ENCODE assay signal across 8 mouse cellular contexts in the genomic region with DNA sequence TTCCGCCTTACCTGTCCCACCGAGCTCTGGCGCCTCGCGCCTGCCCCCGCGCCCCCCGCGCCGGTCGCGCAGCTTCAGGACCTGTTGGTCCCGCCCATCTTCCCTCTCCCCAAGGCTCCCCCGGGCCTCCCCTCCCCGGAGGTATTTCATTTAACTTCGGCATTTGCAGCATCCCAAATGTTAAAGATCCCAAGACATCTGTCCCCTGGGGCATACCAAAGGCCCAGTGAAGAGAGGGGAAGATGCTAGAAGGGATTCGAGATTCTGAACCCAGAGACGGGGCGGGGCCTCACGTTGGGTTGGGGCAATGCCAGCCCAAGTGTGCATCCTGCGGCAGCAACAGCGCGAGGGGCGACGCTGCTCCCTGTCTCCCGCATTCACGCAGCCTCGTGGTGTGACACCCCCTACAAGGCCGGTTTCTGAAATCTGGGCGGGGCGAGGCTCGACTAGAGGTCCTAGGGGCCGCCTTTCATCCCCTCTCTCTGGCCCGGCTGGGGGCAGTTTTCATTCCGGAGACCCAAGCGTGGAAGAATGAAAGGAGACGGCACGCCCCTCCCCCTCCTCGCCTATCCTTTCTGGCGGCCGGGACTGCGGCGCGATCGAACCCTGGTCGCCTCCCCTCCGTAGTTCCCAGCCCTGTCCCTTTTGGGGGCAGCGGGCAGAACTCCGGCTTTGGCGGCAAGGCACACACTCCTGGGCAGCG. TPM values are rescaled to one million over a fixed set of nuclear protein-coding genes. Genes with fewer than 3 reads are reported as not detected.
DNase-seq lines count a peak whose midpoint lies in the region; ATAC-seq lines count a peak whose summit lies in the region.

Inava (minus strand) TSS at position 373 of the 703 bp plus-strand sequence.

- peak within 1 kb of the TSS; percentile 97 for H3K27ac ChIP-seq in hindbrain, embryonic 10.5 days
- peak within 1 kb of the TSS; percentile 77 for H3K27ac ChIP-seq in stomach, embryonic 14.5 days (ENCODE audit: low read length)

- H3K4me2 ChIP-seq in stomach, embryonic 14.5 days (replicated peaks; ENCODE audit: low read depth, low read length): peak within 1 kb of the TSS; percentile 56

- H3K9me3 ChIP-seq in hindbrain, embryonic 10.5 days: no peaks in the 10 kb centered on the region
- no peaks in the 10 kb centered on the region for H3K9me3 ChIP-seq in stomach, embryonic 14.5 days (ENCODE audit: control insufficient read depth, low read depth, low read length)

- intact Hi-C loops in left cerebral cortex, postnatal 14 days (cut with DNase I): no loop called here

- DNase-seq in frontal cortex, postnatal 25 days (ENCODE audit: low spot score in 2 of 2): no peak
- peak; percentile 94 for DNase-seq in R1 (ENCODE audit: low read depth, low spot score)
- DNase-seq in embryo, embryonic 10.5 days (ENCODE audit: low spot score): peak; percentile 96
- DNase-seq in hindbrain, embryonic 10.5 days (ENCODE audit: low spot score): peak; percentile 94
- peak; percentile 36 to 41 for DNase-seq in left cerebral cortex, postnatal 14 days (ENCODE audit: low spot score in 2 of 2)
- peak; percentile 91 for DNase-seq in mesoderm, embryonic 11.5 days (ENCODE audit: low read depth, low spot score)

- H3K4me3 ChIP-seq in hindbrain, embryonic 10.5 days: peak within 1 kb of the TSS; percentile 79
- H3K4me3 ChIP-seq in stomach, embryonic 14.5 days (ENCODE audit: low read depth, low read length): peak within 1 kb of the TSS; percentile 61

- ATAC-seq in frontal cortex, adult (ENCODE audit: low TSS enrichment): peak; percentile 78
- ATAC-seq in stomach, embryonic 14.5 days (ENCODE audit: insufficient number of reproducible peaks, insufficient read depth, low FRiP score, low read depth): peak; percentile 59

- WGBS in hindbrain, embryonic 10.5 days: under 1% methylated on average over 51 of the region's 51 CpGs
- 2% methylated on average over 50 of the region's 51 CpGs for WGBS in stomach, embryonic 14.5 days

- no peaks in the 10 kb centered on the region for H3K36me3 ChIP-seq in hindbrain, embryonic 10.5 days
- no peaks in the 10 kb centered on the region for H3K36me3 ChIP-seq in stomach, embryonic 14.5 days (ENCODE audit: control insufficient read depth, insufficient read depth, low read length)

- H3K4me1 ChIP-seq in hindbrain, embryonic 10.5 days (replicated peaks): peaks cover 58% of the 10 kb centered on the region
- peaks cover 22% of the 10 kb centered on the region; the same call in 1 of the 2 replicates for H3K4me1 ChIP-seq in stomach, embryonic 14.5 days (ENCODE audit: control insufficient read depth, insufficient read depth, low read length)

- peak within 1 kb of the TSS; percentile 58 for H3K9ac ChIP-seq in stomach, embryonic 14.5 days (replicated peaks; ENCODE audit: low read depth, low read length)

- H3K27me3 ChIP-seq in hindbrain, embryonic 10.5 days (ENCODE audit: insufficient read depth, poor library complexity, severe bottlenecking): peaks cover 5% of the 10 kb centered on the region; the same call in 1 of the 2 replicates
- no peaks in the 10 kb centered on the region for H3K27me3 ChIP-seq in stomach, embryonic 14.5 days (ENCODE audit: control insufficient read depth, insufficient read depth, low read length)

RNA-seq across cellular contexts. Expression of gene Inava, which starts in this region (rescaled TPM):
- 19.8 and 25.6 TPM in 2 replicates for polyA plus RNA-seq in hindbrain, embryonic 10.5 days (2016; fragmentation: Nextera tagmentation; extraction: Ambion mirVana)
- total RNA-seq in left cerebral cortex, postnatal 14 days (2021): 1 to 10 TPM; 3.6 to 4.1 TPM
- 38.7 and 40.3 TPM in 2 replicates for polyA plus RNA-seq in stomach, embryonic 14.5 days (2014; fragmentation: Nextera tagmentation; extraction: Ambion mirVana)

Comparison
In these comparisons a context has a peak if more than half of its experiments do, and no peak if none do; other contexts are left out.
1. DNase-seq: peak in R1 (single experiment), embryo, embryonic 10.5 days (single experiment), hindbrain, embryonic 10.5 days (single experiment), left cerebral cortex, postnatal 14 days (2 of 2) and mesoderm, embryonic 11.5 days (single experiment); none in frontal cortex, postnatal 25 days (0 of 2).